Mouse (Mus musculus) midbrain, postnatal 0 days (tissue): ENCODE measurements around the gene Nup50. TPM values are rescaled to one million over a fixed set of nuclear protein-coding genes. Genes with fewer than 3 reads are reported as not detected.

Experiments used
- ATAC-seq: fragments of 200-750 bp; cut with Nextera tagmentation; 2 replicates; pipeline ENCODE4 v1.8.0; 2017; ENCODE audit warnings: moderate number of reproducible peaks, mild to moderate bottlenecking, moderate TSS enrichment, moderate library complexity; ENCODE audit not compliant: low FRiP score
- DNase-seq: peaks from one replicate; pipeline ENCODE4 v3.0.0-alpha.2; 2015; ENCODE audit warnings: low spot score
- H3K27ac ChIP-seq: fragments of 300-500 bp; sonication (generic); 2 replicates; pipeline ENCODE4 v1.5.1; 2014; ENCODE audit warnings: low read depth, mild to moderate bottlenecking, low read length, mixed read lengths
- H3K27me3 ChIP-seq: fragments of 300-500 bp; sonication (generic); 2 replicates; pipeline ENCODE4 v1.6.1; 2014; ENCODE audit warnings: low read length, control low read depth, mixed read lengths; ENCODE audit not compliant: insufficient read depth
- H3K36me3 ChIP-seq: fragments of 300-500 bp; sonication (generic); 2 replicates; pipeline ENCODE4 v1.6.1; 2014; ENCODE audit warnings: low read length, control low read depth, mixed read lengths; ENCODE audit not compliant: insufficient read depth
- H3K4me1 ChIP-seq: fragments of 300-500 bp; sonication (generic); 2 replicates; pipeline ENCODE4 v1.6.1; 2014; ENCODE audit warnings: mild to moderate bottlenecking, control low read depth, antibody characterized with exemption, low read length, mixed read lengths; ENCODE audit not compliant: insufficient read depth
- H3K4me2 ChIP-seq: fragments of 300-500 bp; sonication (generic); 2 replicates; pipeline ENCODE4 v1.6.1; 2014; ENCODE audit warnings: low read depth, mild to moderate bottlenecking, low read length, mixed read lengths; ENCODE audit not compliant: poor library complexity, severe bottlenecking
- H3K4me3 ChIP-seq: fragments of 300-500 bp; sonication (generic); 2 replicates; pipeline ENCODE4 v1.5.1; 2014; ENCODE audit warnings: low read depth, mild to moderate bottlenecking, low read length, moderate library complexity
- H3K9ac ChIP-seq: fragments of 300-500 bp; sonication (generic); replicated peaks from 2 replicates; pipeline ENCODE4 v1.6.1; 2014; ENCODE audit warnings: mild to moderate bottlenecking, low read length, moderate library complexity, mixed read lengths; ENCODE audit not compliant: poor library complexity, severe bottlenecking
- H3K9me3 ChIP-seq: fragments of 300-500 bp; sonication (generic); 2 replicates; pipeline ENCODE4 v1.6.1; 2016; ENCODE audit warnings: low read length, control low read depth
- CTCF ChIP-seq: IDR thresholded peaks from 2 replicates; pipeline ENCODE4 v1.5.1; 2016; ENCODE audit warnings: antibody characterized with exemption, mild to moderate bottlenecking
- WGBS: fragments of 180-500 bp; shearing (Covaris S2); extraction: QIAGEN DNeasy Blood & Tissue Kit; methylation state at CpG from one replicate; pipeline ENCODE4 v1.1.7; 2014; 5-methylcytosine and 5-hydroxymethylcytosine counted together
- polyA plus RNA-seq: library from polyadenylated mRNA; unstranded; fragments of >200 nt; fragmentation: Nextera tagmentation; extraction: Ambion mirVana; gene quantifications from 2 replicates; pipeline ENCODE4 v1.2.1, GENCODE M21; 2015
- total RNA-seq: library from RNA; depleted of rRNA; stranded (reverse); fragments of >200 nt; gene quantifications from 2 replicates; pipeline ENCODE4 v1.2.3, GENCODE M21; 2014

The Nup50 gene
- total and polyA plus RNA-seq, 2 experiments from 2014 or later = 16.2 to 20.7 TPM

DNA sequence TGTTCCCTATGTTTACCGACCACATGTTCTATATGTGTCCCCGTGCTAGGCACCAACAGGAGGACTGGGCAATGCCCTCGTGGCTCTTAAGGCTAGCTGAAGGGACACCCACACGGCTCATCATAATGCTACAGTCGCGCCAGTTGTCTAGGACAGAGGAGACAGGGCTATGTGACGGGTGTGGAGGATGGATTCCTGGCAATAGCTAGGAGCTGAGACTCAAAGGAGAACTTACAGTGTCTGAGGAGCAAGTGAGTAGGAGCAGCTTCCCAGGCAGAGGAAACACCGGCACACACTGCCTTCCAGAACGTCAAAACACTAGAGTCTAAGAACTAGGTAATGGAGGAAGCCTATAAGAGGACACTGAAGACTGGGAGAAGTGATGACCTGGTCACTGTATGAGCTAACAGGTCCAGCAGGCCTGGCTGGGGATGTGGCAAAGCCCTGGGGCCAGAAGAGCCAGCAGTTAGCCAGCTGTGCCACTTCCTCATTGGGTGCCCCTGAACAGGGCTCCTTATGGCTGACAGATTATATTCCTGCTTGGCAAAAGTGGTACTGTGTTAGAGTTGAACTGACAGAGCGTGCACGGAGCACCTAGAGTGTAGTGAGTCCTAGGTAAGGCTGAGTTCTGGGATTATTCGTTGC lies 62.4 kb downstream of the Nup50 start:
- H3K4me2 ChIP-seq = peak overlapping the region; percentile 80
- DNase-seq (no peak), ATAC-seq (no peak)
- H3K4me3 ChIP-seq = peak overlapping the region; percentile 89; the same call in 1 of the 2 replicates
- H3K9ac ChIP-seq = peak overlapping the region; percentile 0; the same call in 1 of the 2 replicates
- no peaks in the 10 kb centered on the region for H3K36me3 ChIP-seq
- H3K27me3 ChIP-seq = no peaks in the 10 kb centered on the region
- WGBS = 85% methylated on average over 12 of the region's 12 CpGs
- peaks cover 15% of the 10 kb centered on the region for H3K4me1 ChIP-seq
- no peak for TF ChIP-seq CTCF
- no peak overlapping the region for H3K27ac ChIP-seq
- no peaks in the 10 kb centered on the region for H3K9me3 ChIP-seq

DNA sequence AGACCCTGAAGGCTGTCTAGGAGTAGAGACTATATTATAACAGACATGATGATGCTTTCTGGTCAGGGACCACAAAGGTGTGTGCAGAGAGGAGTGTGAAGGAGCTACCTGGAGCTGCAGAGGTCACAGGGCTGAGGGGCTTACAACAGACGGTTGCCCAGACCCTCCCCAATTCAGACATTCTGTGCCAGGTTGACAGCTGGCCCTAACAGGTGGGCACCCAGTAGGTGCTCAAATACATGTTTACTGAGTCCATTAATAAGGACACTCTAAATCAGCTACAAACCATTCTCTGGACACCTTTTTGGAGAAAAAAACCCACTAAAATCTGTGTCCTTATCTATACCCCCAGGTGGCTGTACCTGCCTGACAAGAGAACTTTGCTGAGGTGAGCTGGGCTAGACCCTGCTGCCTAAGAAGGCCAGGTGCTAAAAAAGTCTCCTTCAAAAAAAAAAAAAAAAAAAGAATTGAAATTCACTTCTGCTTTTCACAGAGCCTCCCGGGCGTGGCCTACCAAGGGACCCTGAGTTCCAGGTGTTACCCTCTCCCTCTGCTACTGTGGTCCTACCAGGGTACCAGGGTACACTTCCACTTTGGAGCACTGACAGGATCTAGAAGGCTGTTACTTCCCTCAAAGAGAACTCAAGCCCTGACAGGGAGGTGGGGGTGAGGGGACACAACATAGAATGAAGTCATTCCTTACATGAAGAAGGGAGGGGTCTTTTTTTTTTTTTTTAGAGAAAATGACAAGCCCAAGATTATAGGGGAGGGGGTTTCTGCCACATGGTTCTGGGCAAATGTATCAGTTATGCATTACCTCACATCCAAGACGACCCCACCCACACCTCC lies 63.2 kb downstream of the Nup50 start:
- no peak for TF ChIP-seq CTCF
- H3K4me1 ChIP-seq = peaks cover 15% of the 10 kb centered on the region
- no peaks in the 10 kb centered on the region for H3K9me3 ChIP-seq
- 70% methylated on average over 4 of the region's 4 CpGs for WGBS
- H3K9ac ChIP-seq = peak overlapping the region; percentile 97
- no peaks in the 10 kb centered on the region for H3K36me3 ChIP-seq
- no peak for DNase-seq
- peak overlapping the region; percentile 89 for H3K4me3 ChIP-seq
- no peak overlapping the region for H3K27ac ChIP-seq
- H3K27me3 ChIP-seq = no peaks in the 10 kb centered on the region
- ATAC-seq = no peak
- peak overlapping the region; percentile 80 for H3K4me2 ChIP-seq

DNA sequence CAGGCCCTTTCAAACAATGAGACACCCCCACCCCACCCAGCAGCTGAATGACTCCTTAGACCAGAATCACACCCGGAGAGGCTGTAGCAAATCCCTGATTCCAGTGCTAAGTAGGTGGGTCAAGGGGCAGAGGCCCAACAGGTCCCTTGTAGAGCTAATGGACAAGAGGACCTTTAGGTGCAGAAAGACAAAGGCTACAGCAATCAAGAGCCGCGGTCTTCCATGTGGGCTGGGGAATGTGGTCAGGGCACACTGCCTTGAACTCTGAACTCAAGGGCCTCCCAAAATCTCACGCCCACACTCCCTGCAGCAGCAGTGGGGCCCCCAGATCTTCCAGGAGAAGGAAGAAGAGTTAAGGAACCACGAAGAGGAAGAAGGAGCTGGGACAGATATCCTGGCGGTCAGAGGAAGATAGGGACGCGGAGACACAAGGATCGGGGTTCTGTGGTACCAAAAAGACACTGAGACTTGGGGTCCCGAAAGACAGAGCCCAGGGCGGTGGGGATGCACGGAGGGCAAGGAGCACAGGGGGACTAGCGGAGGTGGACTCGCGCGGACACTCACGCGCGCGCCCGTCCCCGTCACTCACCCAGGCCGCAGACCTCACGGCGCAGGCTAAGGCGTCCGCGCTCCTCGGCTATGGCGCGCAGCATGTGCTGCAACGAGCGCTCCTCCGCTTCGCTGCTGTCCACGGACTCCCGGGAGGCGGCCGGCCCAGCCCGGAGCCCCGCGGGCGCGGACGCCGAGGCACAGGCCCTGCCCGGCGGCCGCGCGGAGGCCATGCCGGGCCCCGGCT lies 64.0 kb downstream of the Nup50 start:
- Histone ChIP-seq H3K9me3 (no peaks in the 10 kb centered on the region), H3K4me1 (peaks cover 15% of the 10 kb centered on the region), H3K36me3 (no peaks in the 10 kb centered on the region), H3K4me2 (peak overlapping the region; percentile 80), H3K4me3 (peak overlapping the region; percentile 89), H3K27ac (peak overlapping the region; percentile 89), H3K9ac (peak overlapping the region; percentile 97), H3K27me3 (no peaks in the 10 kb centered on the region)
- 2% methylated on average over 12 of the region's 53 CpGs for WGBS
- TF ChIP-seq CTCF = no peak
- peak; percentile 62 for DNase-seq
- peak; percentile 36 for ATAC-seq

DNA sequence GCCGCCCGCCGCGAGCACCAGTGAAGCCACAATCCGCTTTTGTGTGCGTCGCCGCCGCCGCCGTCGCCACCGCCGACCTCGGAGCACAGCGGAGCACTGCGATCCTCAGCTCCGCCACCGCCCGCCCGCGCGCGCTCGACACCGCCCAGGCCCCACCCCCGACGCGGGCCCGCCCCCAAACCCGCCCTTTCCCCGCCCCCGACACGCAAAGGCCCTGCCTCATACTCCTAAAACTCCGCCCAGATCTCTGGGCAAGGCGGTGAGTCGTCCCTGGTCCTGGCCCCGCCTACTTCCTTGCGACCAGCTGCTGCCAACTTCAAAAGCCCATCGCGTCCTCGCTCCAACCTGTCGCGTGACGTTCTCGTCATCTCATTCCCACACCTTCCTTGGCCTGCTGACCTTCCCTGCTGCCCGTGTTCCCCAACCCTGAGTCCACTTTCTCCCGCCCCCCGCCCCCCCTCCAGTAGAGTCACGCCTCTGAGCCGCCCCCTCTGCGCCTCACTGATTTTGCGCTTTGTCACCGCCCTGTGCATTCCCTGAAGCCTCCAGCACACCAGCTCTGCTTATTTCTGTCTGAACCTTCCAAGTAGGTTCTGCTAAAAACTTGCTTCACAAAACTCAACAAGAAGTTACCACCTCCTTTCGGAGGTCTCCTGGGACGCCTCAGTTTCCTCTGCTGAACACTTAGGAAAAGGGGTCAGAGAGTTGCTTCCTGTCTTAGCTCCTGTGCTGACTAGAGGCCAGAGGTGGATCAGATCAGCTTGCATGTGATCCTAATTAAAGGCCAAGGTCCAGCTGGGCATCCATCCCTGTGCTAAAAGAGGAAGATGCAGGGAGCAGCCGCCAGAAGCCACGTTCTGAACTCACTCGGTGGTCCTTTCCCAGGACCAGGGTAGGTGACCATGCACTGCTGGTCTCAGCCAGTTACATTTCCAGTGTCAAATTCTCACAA lies 64.9 kb downstream of the Nup50 start, which contains the start of gene 5031439G07Rik:
TSS of gene 5031439G07Rik (minus strand) at position 678 of the 952 bp plus-strand sequence.
- Histone ChIP-seq H3K4me1 (peaks cover 15% of the 10 kb centered on the region), H3K27me3 (no peaks in the 10 kb centered on the region), H3K9ac (peak within 1 kb of the TSS; percentile 97), H3K4me2 (peak within 1 kb of the TSS; percentile 80), H3K27ac (peak within 1 kb of the TSS; percentile 89), H3K9me3 (no peaks in the 10 kb centered on the region), H3K4me3 (peak within 1 kb of the TSS; percentile 89), H3K36me3 (no peaks in the 10 kb centered on the region)
- WGBS = 2% methylated on average over 33 of the region's 59 CpGs
- ATAC-seq = peak; percentile 90
- no peak for TF ChIP-seq CTCF
- DNase-seq = peak; percentile 96

DNA sequence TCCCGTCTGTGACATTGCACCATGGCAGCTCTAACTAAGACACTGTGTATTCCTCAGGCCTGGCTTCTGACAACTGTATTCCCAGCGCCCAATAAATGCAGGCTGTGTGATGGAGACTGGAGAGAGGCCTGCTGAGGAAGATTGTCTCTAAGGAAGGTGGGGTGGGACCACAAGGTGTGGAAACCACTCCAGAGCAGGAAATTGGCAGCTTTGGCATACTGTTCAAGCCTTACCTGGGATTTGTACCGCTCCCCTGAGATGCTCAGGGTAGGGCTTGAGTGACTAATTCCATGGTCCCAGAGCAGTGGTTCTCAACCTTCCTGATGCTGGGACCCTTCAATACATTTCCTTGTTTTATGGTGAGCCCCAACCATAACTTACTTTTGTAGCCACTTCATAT lies 65.9 kb downstream of the Nup50 start:
- no peaks in the 10 kb centered on the region for H3K27me3 ChIP-seq
- no peak overlapping the region for H3K27ac ChIP-seq
- ATAC-seq (no peak), DNase-seq (no peak)
- H3K4me3 ChIP-seq = no peak overlapping the region
- H3K9ac ChIP-seq = no peak overlapping the region
- H3K9me3 ChIP-seq = no peaks in the 10 kb centered on the region
- no peak for TF ChIP-seq CTCF
- no peaks in the 10 kb centered on the region for H3K36me3 ChIP-seq
- 66% methylated on average over 3 of the region's 3 CpGs for WGBS
- peaks cover 15% of the 10 kb centered on the region for H3K4me1 ChIP-seq
- no peak overlapping the region for H3K4me2 ChIP-seq
